Mouse (Mus musculus) testis, adult 2 months (tissue): ENCODE results near the gene Mrps9. TPM values are rescaled to one million over a fixed set of nuclear protein-coding genes. Genes with fewer than 3 reads are reported as not detected.

Experiments
- H3K27ac ChIP-seq: fragments of 200-500 bp; 2 replicates; pipeline ENCODE4 v1.5.1; 2012; ENCODE audit warnings: low read depth, low read length; ENCODE audit not compliant: control insufficient read depth, insufficient read depth
- H3K27me3 ChIP-seq: fragments of 200-500 bp; 2 replicates; pipeline ENCODE4 v1.6.1; 2012; ENCODE audit warnings: mild to moderate bottlenecking, low read length, moderate library complexity; ENCODE audit not compliant: control insufficient read depth, insufficient read depth
- H3K36me3 ChIP-seq: fragments of 200-500 bp; 2 replicates; pipeline ENCODE4 v1.6.1; 2012; ENCODE audit warnings: mild to moderate bottlenecking, low read length; ENCODE audit not compliant: control insufficient read depth, insufficient read depth
- H3K4me1 ChIP-seq: fragments of 200-500 bp; 2 replicates; pipeline ENCODE4 v1.6.1; 2012; ENCODE audit warnings: low read length; ENCODE audit not compliant: control insufficient read depth, insufficient read depth
- H3K4me3 ChIP-seq: fragments of 200-500 bp; 2 replicates; pipeline ENCODE4 v1.5.1; 2012; ENCODE audit warnings: low read depth, mild to moderate bottlenecking, low read length, moderate library complexity, mixed read lengths; ENCODE audit not compliant: control insufficient read depth
- CTCF ChIP-seq: fragments of 200-500 bp; IDR thresholded peaks from 2 replicates; pipeline ENCODE4 v1.5.1; 2012; ENCODE audit warnings: low read depth, mild to moderate bottlenecking, inconsistent platforms, low read length, moderate library complexity; ENCODE audit not compliant: control insufficient read depth, insufficient read depth, insufficient replicate concordance
- POLR2A ChIP-seq: fragments of 200-500 bp; IDR thresholded peaks from 2 replicates; pipeline ENCODE4 v1.6.1; 2012; ENCODE audit warnings: low read depth, mild to moderate bottlenecking, inconsistent platforms, low read length, moderate library complexity; ENCODE audit not compliant: control insufficient read depth
- polyA plus RNA-seq: library from polyadenylated mRNA; depleted of rRNA; stranded (reverse); fragments of >200 nt; gene quantifications from 2 replicates; pipeline ENCODE4 v1.2.3, GENCODE M21; 2012

Mrps9 gene
- polyA plus RNA-seq, 1 experiment = 24.3 TPM

GRCm38 (mm10) chr1:42907153-42907552 lies 56.1 kb downstream of the Mrps9 start:
- Histone ChIP-seq H3K4me1 (no peaks in the 10 kb centered on the region), H3K27me3 (no peaks in the 10 kb centered on the region), H3K4me3 (no peak overlapping the region), H3K36me3 (no peaks in the 10 kb centered on the region; the same call in none of the 2 replicates), H3K27ac (no peak overlapping the region)
- TF ChIP-seq CTCF (no peak), POLR2A (no peak)

- H3K36me3 ChIP-seq = no peaks in the 10 kb centered on the region
These were observed 64.0 kb downstream of the Mrps9 start for GRCm38 (mm10) chr1:42915062-42915461.

GRCm38 (mm10) chr1:42916719-42917118 lies 65.7 kb downstream of the Mrps9 start:
- Histone ChIP-seq H3K4me3 (no peak overlapping the region), H3K27me3 (no peaks in the 10 kb centered on the region), H3K27ac (no peak overlapping the region), H3K36me3 (no peaks in the 10 kb centered on the region), H3K4me1 (peaks cover 4% of the 10 kb centered on the region)
- no peak for TF ChIP-seq POLR2A

More at GRCm38 (mm10) chr1:42915062-42915461, 64.0 kb downstream of the Mrps9 start:
- H3K27me3 ChIP-seq = no peaks in the 10 kb centered on the region
- peaks cover 4% of the 10 kb centered on the region for H3K4me1 ChIP-seq
- H3K27ac ChIP-seq = no peak overlapping the region
- H3K4me3 ChIP-seq = no peak overlapping the region
- TF ChIP-seq CTCF (no peak), POLR2A (no peak)

GRCm38 (mm10) chr1:42917908-42918307 lies 66.9 kb downstream of the Mrps9 start:
- Histone ChIP-seq H3K4me1 (peaks cover 9% of the 10 kb centered on the region), H3K4me3 (no peak overlapping the region), H3K36me3 (no peaks in the 10 kb centered on the region), H3K27ac (no peak overlapping the region), H3K27me3 (no peaks in the 10 kb centered on the region)
- TF ChIP-seq POLR2A = no peak
- TF ChIP-seq CTCF = no peak

GRCm38 (mm10) chr1:42923924-42924323 lies 72.9 kb downstream of the Mrps9 start:
- no peak for TF ChIP-seq POLR2A
- no peak for TF ChIP-seq CTCF
- H3K36me3 ChIP-seq = no peaks in the 10 kb centered on the region
- no peaks in the 10 kb centered on the region for H3K27me3 ChIP-seq
- peaks cover 11% of the 10 kb centered on the region for H3K4me1 ChIP-seq
- no peak overlapping the region for H3K4me3 ChIP-seq
- H3K27ac ChIP-seq = no peak overlapping the region

- Histone ChIP-seq H3K4me3 (no peak overlapping the region), H3K27me3 (no peaks in the 10 kb centered on the region), H3K4me1 (no peaks in the 10 kb centered on the region), H3K27ac (no peak overlapping the region), H3K36me3 (no peaks in the 10 kb centered on the region)
- TF ChIP-seq CTCF (no peak), POLR2A (no peak)
These were observed 82.6 kb downstream of the Mrps9 start for GRCm38 (mm10) chr1:42933613-42934012.

- Histone ChIP-seq H3K36me3 (no peaks in the 10 kb centered on the region), H3K27ac (no peak overlapping the region), H3K27me3 (no peaks in the 10 kb centered on the region; the same call in 1 of the 2 replicates), H3K4me1 (peaks cover 2% of the 10 kb centered on the region; the same call in 1 of the 2 replicates), H3K4me3 (no peak overlapping the region)
- no peak for TF ChIP-seq CTCF
- no peak for TF ChIP-seq POLR2A
These were observed 97.5 kb downstream of the Mrps9 start for GRCm38 (mm10) chr1:42948486-42948885.
